8 mouse cellular contexts compared by ENCODE assay signal in genomic region chr1:127679498-127680133, GRCm38 (mm10). TPM values are rescaled to one million over a fixed set of nuclear protein-coding genes. Genes with fewer than 3 reads are reported as not detected.
DNase-seq lines count a peak whose midpoint lies in the region; ATAC-seq and TF ChIP-seq lines count a peak whose summit lies in the region.

Gene Tmem163, minus strand, starts transcription at chr1:127679548.

- TF ChIP-seq EP300 in ES-Bruce4 (IDR thresholded peaks at IDR 0.05; ENCODE audit: insufficient read depth, low read depth, low read length): no peak

- peak; percentile 74 for TF ChIP-seq CTCF in ES-Bruce4 (IDR thresholded peaks at IDR 0.05; ENCODE audit: low read depth, low read length)

- no peaks in the 10 kb centered on the region for H3K36me3 ChIP-seq in ES-Bruce4 (ENCODE audit: control insufficient read depth, insufficient read depth, low read length, poor library complexity, severe bottlenecking)
- H3K36me3 ChIP-seq in heart, embryonic 13.5 days: no peaks in the 10 kb centered on the region

- H3K4me3 ChIP-seq in ES-Bruce4 (ENCODE audit: low read depth, low read length): no peak within 1 kb of the TSS
- peak within 1 kb of the TSS; percentile 72 for H3K4me3 ChIP-seq in heart, embryonic 13.5 days

- no peak within 1 kb of the TSS for H3K27ac ChIP-seq in ES-Bruce4 (ENCODE audit: insufficient read depth, low read length)
- H3K27ac ChIP-seq in heart, embryonic 13.5 days (replicated peaks): no peak within 1 kb of the TSS

- peaks cover 8% of the 10 kb centered on the region for H3K27me3 ChIP-seq in ES-Bruce4 (ENCODE audit: control insufficient read depth, insufficient read depth, low read length, poor library complexity, severe bottlenecking)
- peaks cover 68% of the 10 kb centered on the region for H3K27me3 ChIP-seq in heart, embryonic 13.5 days (replicated peaks)

- peak; percentile 2 for DNase-seq in gastrocnemius, adult 18-20 months (ENCODE audit: low spot score)
- no peak for DNase-seq in gastrocnemius, postnatal 14 days
- peak; percentile 74 for DNase-seq in cerebellum, adult 9-11 months
- DNase-seq in kidney, postnatal 4 days: peak; percentile 46 to 67
- peak; percentile 10 to 42 for DNase-seq in spleen, postnatal 14 days (ENCODE audit: low spot score in 2 of 2)

- no peaks in the 10 kb centered on the region for H3K4me1 ChIP-seq in ES-Bruce4 (ENCODE audit: control insufficient read depth, insufficient read depth, low read length)
- H3K4me1 ChIP-seq in heart, embryonic 13.5 days: peaks cover 15% of the 10 kb centered on the region

- H3K9ac ChIP-seq in ES-Bruce4 (ENCODE audit: low read depth, poor library complexity, severe bottlenecking): no peak within 1 kb of the TSS
- no peak within 1 kb of the TSS for H3K9ac ChIP-seq in heart, embryonic 13.5 days

- peak within 1 kb of the TSS; percentile 99 for H3K4me2 ChIP-seq in heart, embryonic 13.5 days

- TF ChIP-seq POLR2A in ES-Bruce4 (IDR thresholded peaks at IDR 0.05; ENCODE audit: insufficient read depth, low read length): no peak

- 31% methylated on average over 18 of the region's 18 CpGs for WGBS in heart, embryonic 13.5 days

- intact Hi-C loops in gastrocnemius, postnatal 14 days (cut with DNase I; ENCODE audit: low total_unique reads): loop anchor here (5.0 kb wide), 1 partner anchor 177 kb away; no protein-coding TSS in a partner anchor

- H3K9me3 ChIP-seq in ES-Bruce4 (replicated peaks; ENCODE audit: control insufficient read depth, insufficient read depth, low read length, poor library complexity, severe bottlenecking): no peaks in the 10 kb centered on the region
- H3K9me3 ChIP-seq in heart, embryonic 13.5 days: 0 out of 2 replicates have a peak, but pooled peaks cover 3% of the 10 kb centered on the region

- ATAC-seq in heart, embryonic 13.5 days (ENCODE audit: extremely low read depth, insufficient number of reproducible peaks, low FRiP score, low TSS enrichment): no peak
- peak; percentile 56 for ATAC-seq in megakaryocyte, adult 5-6 weeks (ENCODE audit: poor library complexity, severe bottlenecking)

RNA-seq across cellular contexts. Expression of gene Tmem163, which starts in this region (rescaled TPM):
- total RNA-seq in gastrocnemius, adult 18-20 months (2021): not detected
- not detected for total RNA-seq in gastrocnemius, postnatal 14 days (2021)
- 0.24 and 1.6 TPM in 2 replicates for polyA plus RNA-seq in ES-Bruce4 (2011; ENCODE audit: insufficient read depth, insufficient read length, low read depth, missing spikeins)
- 22.4 and 23.6 TPM in 2 replicates for polyA plus RNA-seq in heart, embryonic 13.5 days (2015; fragmentation: Nextera tagmentation; extraction: Ambion mirVana)
- total RNA-seq in megakaryocyte, adult 5-6 weeks (2015): 0.16 TPM in 1 of 2 replicates, not detected in the other
- 0.12 and 0.73 TPM in 2 replicates for total RNA-seq in megakaryocyte, adult 5-6 weeks (2017)

Comparison
In these comparisons a context has a peak if more than half of its experiments do, and no peak if none do; other contexts are left out.
1. Peak in DNase-seq in gastrocnemius, adult 18-20 months; RNA of the gene not detected or under 1 TPM.
2. Peak in ATAC-seq in megakaryocyte, adult 5-6 weeks; RNA of the gene not detected or under 1 TPM.